Mouse (Mus musculus): ENCODE data around the gene Mthfsd. TPM values are rescaled to one million over a fixed set of nuclear protein-coding genes. Genes with fewer than 3 reads are reported as not detected.

Gene Mthfsd
- polyA plus RNA-seq, 1 experiment from 2014 or later, result 13.7 TPM

DNA sequence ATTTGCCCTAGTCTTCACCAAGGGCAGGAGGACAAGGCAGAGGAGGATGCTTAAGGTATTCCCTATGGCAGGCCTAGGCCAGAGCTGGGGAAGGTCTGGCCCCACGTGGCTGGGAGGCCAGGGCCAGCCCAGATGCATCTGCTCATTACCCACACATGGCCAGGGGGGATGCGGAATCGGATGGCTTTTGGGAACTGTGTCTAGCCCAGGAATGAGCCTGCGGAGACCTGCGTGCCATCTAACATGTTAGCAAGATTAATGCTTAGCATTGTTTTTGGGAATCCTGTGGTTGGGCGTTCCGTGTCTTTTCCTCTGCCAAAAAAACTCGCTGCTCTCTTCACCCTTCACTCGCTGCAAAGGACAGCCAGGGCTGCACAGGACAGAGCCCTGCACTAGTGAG, 50.1 kb downstream of the Mthfsd start:
- Histone ChIP-seq H3K27ac (ENCODE audit: low read depth) (no peak overlapping the region), H3K4me2 (ENCODE audit: low read depth, low read length) (no peak overlapping the region), H3K4me3 (ENCODE audit: low read depth, low read length) (no peak overlapping the region), H3K9ac (replicated peaks) (no peak overlapping the region), H3K27me3 (ENCODE audit: insufficient read depth, low read length) (0 out of 2 replicates have a peak, but pooled peaks cover 2% of the 10 kb centered on the region), H3K36me3 (replicated peaks; ENCODE audit: insufficient read depth, low read length) (no peaks in the 10 kb centered on the region), H3K4me1 (ENCODE audit: insufficient read depth) (no peaks in the 10 kb centered on the region), H3K9me3 (ENCODE audit: low read length) (no peaks in the 10 kb centered on the region)
- 74% methylated on average over 9 of the region's 9 CpGs for WGBS (ENCODE audit: insufficient replicate concordance)
- ATAC-seq (no peak), DNase-seq (no peak)
- no peak for TF ChIP-seq CTCF (IDR thresholded peaks at IDR 0.05; ENCODE audit: low read depth)
- TF ChIP-seq EP300 (IDR thresholded peaks at IDR 0.05; ENCODE audit: low read depth), result no peak

DNA sequence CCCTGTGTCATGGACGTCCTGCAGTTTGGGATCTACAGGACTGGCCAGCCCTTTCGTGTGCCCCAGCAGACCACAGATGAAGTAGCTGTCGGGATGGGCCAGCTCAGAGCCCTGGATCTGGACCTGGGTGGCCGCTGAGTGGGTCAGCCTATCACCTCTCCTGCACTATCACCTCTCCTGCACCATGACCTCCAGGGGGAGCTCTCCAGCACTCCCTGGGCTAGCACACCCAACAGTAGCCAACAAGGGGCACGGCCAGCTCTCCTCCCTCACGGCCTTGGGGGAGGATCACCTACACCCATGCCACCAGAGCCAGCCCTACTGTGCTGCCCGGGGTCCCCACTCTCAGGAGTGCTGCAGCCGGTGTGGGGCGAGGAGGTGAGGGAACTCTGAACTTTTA, 60.8 kb downstream of the Mthfsd start:
- TF ChIP-seq CTCF (IDR thresholded peaks at IDR 0.05; ENCODE audit: low read depth) (peak; percentile 38), EP300 (IDR thresholded peaks at IDR 0.05; ENCODE audit: low read depth) (no peak)

DNA sequence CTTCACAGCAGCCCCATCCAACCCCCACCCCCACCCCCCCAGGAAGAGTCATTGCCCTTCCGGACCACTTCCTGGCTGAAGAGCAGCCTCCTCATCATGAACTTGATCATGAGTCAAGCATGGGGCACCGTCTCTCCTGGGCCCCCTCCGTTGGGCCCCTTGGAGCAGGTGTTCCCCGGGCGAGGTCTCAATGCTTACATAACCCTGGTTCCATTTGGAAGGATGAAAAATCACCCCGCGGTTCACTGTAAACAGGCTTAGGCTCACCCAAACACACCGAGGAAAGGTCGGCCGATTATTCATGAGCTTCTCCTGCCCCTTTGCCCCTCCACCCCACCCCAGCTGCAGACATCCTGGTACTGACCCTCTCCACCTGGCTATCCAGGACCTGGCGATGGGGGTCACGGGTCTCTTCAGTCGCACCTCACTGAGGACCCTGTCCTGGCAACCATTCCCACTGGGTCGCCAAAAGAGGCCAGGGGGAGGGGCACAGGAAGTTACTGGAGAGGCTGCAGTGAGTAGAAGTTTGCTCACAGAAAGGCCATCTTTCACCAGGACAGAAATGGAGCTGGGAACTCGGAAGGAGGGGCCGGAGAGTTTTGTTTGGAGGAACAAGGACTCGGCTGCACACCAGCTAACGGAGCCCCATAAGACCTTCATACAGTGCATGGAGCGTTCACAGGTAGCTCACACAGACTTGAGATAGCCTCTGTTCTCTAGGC, 64.3 kb downstream of the Mthfsd start:
- no peaks in the 10 kb centered on the region for H3K36me3 ChIP-seq (replicated peaks; ENCODE audit: insufficient read depth, low read length)
- no peak for TF ChIP-seq CTCF (IDR thresholded peaks at IDR 0.05; ENCODE audit: low read depth)
- TF ChIP-seq EP300 (IDR thresholded peaks at IDR 0.05; ENCODE audit: low read depth), result no peak
- H3K9me3 ChIP-seq (ENCODE audit: low read length), result peaks cover 4% of the 10 kb centered on the region; the same call in 1 of the 2 replicates
- H3K9ac ChIP-seq (replicated peaks), result no peak overlapping the region
- no peaks in the 10 kb centered on the region for H3K27me3 ChIP-seq (ENCODE audit: insufficient read depth, low read length)
- no peak overlapping the region for H3K27ac ChIP-seq (ENCODE audit: low read depth)
- H3K4me3 ChIP-seq (ENCODE audit: low read depth, low read length), result no peak overlapping the region
- DNase-seq (no peak), ATAC-seq (no peak)
- WGBS (ENCODE audit: insufficient replicate concordance), result 43% methylated on average over 19 of the region's 19 CpGs
- H3K4me1 ChIP-seq (ENCODE audit: insufficient read depth), result no peaks in the 10 kb centered on the region
- no peak overlapping the region for H3K4me2 ChIP-seq (ENCODE audit: low read depth, low read length)

More for the DNA sequence above, 60.8 kb downstream of the Mthfsd start:
- Histone ChIP-seq H3K4me2 (ENCODE audit: low read depth, low read length) (no peak overlapping the region), H3K4me3 (ENCODE audit: low read depth, low read length) (no peak overlapping the region), H3K4me1 (ENCODE audit: insufficient read depth) (no peaks in the 10 kb centered on the region), H3K27ac (ENCODE audit: low read depth) (no peak overlapping the region), H3K36me3 (replicated peaks; ENCODE audit: insufficient read depth, low read length) (no peaks in the 10 kb centered on the region), H3K9ac (replicated peaks) (no peak overlapping the region), H3K27me3 (ENCODE audit: insufficient read depth, low read length) (no peaks in the 10 kb centered on the region), H3K9me3 (ENCODE audit: low read length) (peaks cover 4% of the 10 kb centered on the region; the same call in 1 of the 2 replicates)
- 70% methylated on average over 9 of the region's 9 CpGs for WGBS (ENCODE audit: insufficient replicate concordance)
- peak; percentile 25 for DNase-seq
- ATAC-seq, result no peak

Small RNA genes lying within 50 kb of the gene (microRNA-seq; reads per million reads assigned to microRNA genes)
- not detected for gene Gm27530

Other genes starting within 250 kb of the Mthfsd start
- gene Foxf1, start 24.0 kb downstream of the Mthfsd start, polyA plus RNA-seq (2015; fragmentation: Nextera tagmentation; extraction: Ambion mirVana), result 2.7 and 3.1 TPM in 2 replicates
- 0.04 and 0.05 TPM in 2 replicates for gene Foxc2, start 7.8 kb upstream of the Mthfsd start, polyA plus RNA-seq (2015; fragmentation: Nextera tagmentation; extraction: Ambion mirVana)
- gene Foxl1, start 19.5 kb upstream of the Mthfsd start, polyA plus RNA-seq (2015; fragmentation: Nextera tagmentation; extraction: Ambion mirVana), result not detected in 2 replicates

Data from liver, postnatal 0 days (tissue).